Mouse (Mus musculus): ENCODE results near the gene Kcna6.

Kcna6 gene

GRCm38 (mm10) chr6:126735806-126736205 is 4.7 kb downstream of the Kcna6 start:
- in situ Hi-C loops (cut with MboI): no loop called here

GRCm38 (mm10) chr6:126732645-126733044 is 7.8 kb downstream of the Kcna6 start:
- in situ Hi-C loops (cut with MboI): no loop called here

GRCm38 (mm10) chr6:126728803-126729202 is 11.7 kb downstream of the Kcna6 start:
- in situ Hi-C loops (cut with MboI): no loop called here

DNA sequence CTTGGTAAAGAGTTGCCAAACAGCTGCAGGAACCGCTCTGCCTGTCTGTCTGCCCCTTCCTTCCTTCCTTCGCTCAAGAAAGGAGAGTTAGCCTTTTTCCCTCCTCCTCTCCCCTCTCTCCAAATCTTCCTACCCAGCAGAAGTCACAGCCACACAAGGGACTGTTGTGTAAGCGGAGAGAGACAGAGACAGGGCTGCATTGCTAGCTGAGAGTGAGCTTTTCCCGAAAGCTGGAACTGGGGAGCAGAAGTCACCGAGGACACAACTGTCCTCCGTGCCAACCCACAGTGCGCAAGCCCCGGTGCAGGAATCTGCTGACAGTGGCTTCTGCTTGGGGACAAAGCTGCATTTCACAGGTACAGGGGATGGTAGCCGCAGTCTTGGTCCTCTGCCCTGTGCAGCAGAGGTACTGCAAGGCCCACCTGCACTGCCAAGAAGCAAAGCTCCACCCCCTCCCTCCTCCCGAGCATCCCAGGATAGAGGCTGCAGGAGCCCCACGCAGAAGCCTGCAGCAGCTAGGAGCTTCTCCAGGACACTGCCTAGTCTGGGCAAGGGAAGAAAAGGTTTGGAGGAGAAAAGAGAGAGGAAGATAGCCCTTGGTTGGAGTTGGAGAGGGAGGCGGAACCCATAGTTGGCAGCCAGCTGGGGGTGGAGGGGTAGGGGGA is 21.9 kb downstream of the Kcna6 start:
- in situ Hi-C loops (cut with MboI): no loop called here

DNA sequence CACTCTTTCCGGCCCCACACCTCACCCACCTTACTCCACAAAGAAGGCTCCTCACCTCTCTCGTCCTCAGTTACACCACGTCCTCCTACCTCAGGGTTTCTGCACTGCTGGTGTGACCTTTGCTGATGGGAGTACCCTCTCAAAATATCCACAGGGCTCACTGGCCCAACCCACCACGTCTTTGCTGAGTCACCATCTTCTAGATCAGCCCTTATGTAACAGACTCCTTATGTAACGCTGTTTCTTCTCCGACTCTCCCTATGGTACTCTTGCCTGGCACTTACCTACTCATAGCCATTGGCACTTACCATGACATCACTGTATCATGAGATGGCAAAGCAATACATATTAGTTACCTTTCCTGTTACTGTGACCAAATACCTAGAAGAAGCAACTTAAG is 27.9 kb downstream of the Kcna6 start:
- in situ Hi-C loops (cut with MboI): no loop called here

- in situ Hi-C loops (cut with MboI): no loop called here
These were observed 34.5 kb downstream of the Kcna6 start for GRCm38 (mm10) chr6:126705936-126706335.

- in situ Hi-C loops (cut with MboI): no loop called here
These were observed 36.0 kb downstream of the Kcna6 start for GRCm38 (mm10) chr6:126704430-126704829.

DNA sequence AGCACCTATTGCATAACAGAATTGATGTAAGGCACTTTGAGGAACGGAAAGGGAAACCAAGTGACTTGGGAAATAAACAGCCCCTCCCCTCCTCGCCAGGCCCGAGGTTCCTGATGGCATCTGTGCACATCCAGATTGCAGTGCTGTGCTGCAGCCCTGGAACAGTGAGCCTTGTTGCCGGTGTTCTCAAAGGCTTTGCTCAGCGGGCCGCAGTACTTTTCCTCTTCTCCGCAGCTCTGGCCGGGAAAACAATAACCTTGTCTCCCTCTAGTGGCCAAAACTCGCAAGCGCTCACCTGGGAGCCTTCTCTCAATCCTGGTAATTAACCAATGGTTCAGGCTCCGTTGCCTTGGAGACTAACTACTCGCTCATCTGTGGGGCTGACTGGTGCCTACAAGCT is 38.4 kb downstream of the Kcna6 start:
- in situ Hi-C loops (cut with MboI): no loop called here

GRCm38 (mm10) chr6:126701196-126701595 is 39.3 kb downstream of the Kcna6 start:
- in situ Hi-C loops (cut with MboI): no loop called here

DNA sequence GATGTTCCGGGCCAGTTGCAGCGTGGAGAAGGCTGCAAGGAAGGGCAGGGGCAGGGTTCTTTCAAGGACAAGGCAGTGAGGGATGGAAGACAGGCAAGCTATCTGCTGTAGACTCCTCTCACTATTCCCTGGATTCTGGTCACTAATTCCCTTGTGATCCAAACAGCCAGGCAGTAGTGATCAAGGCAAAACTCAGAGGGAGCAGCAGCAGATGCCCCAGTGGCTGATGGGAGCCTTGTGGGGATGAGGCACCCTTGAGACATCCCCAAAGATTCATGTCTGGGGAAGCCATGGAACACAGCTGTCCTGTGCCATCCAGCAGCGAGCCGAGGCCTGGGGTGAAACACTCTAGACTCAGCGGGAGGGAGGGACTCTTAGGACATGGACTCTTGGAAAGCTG is 40.5 kb downstream of the Kcna6 start:
- in situ Hi-C loops (cut with MboI): no loop called here

GRCm38 (mm10) chr6:126687120-126687519 is 53.4 kb downstream of the Kcna6 start:
- in situ Hi-C loops (cut with MboI): no loop called here

GRCm38 (mm10) chr6:126685135-126685534 is 55.3 kb downstream of the Kcna6 start:
- in situ Hi-C loops (cut with MboI): no loop called here

DNA sequence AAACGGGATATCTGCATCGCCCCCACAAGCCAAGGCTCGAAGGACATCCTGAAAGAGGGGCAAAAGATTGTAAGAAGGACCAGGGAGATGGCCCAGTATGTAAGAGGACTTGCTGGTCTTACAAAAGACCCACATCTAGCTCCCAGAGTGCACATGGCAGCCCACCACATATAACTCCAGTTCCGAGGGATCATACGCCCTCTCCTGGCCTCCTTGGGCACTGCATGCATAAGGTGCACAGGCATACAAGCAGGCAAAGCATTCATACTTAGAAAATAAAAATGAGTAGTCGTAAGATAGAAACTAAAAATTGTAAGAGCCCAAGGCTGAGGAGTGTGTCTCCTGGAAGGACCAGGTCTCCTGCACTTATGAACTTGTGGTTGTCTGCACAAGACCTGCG is 61.5 kb downstream of the Kcna6 start:
- in situ Hi-C loops (cut with MboI): no loop called here

DNA sequence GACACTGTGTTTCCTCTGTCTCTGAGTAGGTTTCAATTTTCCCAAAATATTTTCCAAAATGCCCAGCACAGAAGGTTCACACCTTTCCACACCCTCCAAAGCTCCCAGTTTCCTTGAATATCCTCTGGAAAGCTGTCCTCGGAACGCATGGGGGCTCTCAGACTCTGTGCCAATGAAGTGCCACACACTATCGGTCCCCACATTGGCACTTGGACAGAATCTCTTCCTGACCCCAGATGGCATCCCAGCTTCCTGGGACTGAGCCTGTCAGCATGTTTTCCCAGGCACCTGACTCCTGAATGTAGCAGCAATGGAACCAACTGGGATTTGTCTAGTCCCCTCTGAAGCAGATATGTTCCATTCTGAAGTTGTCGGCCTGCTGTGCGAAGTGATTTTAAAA is 73.5 kb downstream of the Kcna6 start:
- in situ Hi-C loops (cut with MboI): no loop called here

DNA sequence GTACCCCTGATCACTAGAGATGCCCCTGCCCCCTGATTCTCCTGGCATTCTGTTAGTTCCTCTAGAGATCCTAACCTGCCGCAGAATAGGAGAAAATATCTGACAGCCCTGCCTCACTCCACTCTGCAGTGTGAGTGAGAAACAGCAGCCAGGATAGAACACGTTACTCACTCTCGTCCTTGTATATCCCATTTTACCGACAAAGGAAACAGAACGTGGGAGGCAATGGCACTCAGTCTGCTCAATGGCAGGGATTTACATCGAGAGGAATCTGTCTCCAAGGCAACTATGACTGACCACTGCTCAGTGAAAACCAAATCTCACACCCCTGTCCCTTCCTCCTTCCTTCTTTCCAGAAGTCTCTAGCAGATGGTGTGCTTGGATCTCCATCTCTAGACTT is 74.4 kb downstream of the Kcna6 start:
- in situ Hi-C loops (cut with MboI): no loop called here

DNA sequence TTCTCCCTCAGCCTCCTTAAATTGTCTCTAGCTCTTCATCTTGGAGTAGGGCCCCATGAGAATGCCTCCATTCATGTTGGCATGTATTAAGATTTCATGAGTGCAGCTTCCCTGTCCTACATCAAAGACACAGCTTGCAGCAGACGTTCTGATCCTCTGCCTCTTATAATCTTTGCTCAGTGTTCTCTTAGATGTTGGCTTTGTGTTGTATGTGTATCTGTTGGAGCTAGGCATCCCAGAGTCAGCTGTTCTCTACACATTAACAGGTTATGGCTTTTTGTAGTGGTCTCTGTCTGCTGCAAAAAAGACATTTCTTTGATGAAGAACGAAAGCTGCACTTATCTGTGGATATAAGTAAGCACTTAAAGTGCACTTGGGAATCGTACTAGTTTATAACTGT is 75.9 kb downstream of the Kcna6 start:
- in situ Hi-C loops (cut with MboI): no loop called here

All from mature B cell (primary cell).